Mouse (Mus musculus) spleen, postnatal 14 days (tissue): ENCODE data around the gene Ksr1.

Experiments
- DNase-seq, 2 experiments: peaks; one replicate each; pipeline ENCODE4 v3.0.0; 2021 to 2022; ENCODE audit warnings: low spot score in 2 of 2

Gene Ksr1

DNA sequence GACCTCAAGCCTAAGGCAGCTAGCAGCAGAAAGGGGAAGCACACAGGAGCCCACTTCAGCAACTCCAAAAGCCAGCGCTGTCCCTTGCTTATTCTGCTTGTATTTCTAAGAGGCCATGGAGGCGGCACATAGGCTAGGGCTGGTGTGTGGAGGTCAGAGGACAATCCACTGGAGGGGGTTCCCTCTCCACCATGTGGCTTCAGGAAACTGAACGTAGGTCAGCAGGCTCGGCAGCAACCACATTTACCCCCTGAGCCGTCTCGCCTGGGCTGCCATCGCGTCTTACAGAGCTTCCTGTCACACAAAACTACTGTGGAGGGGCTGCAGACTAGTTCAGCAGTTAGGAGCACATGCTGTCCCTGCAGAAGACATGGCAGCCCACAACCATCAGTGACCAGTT, 20.4 kb downstream of the Ksr1 start:
- no peak for DNase-seq

- no peak for DNase-seq
Measured at GRCm38 (mm10) chr11:79122556-79122955, 23.7 kb downstream of the Ksr1 start.

DNA sequence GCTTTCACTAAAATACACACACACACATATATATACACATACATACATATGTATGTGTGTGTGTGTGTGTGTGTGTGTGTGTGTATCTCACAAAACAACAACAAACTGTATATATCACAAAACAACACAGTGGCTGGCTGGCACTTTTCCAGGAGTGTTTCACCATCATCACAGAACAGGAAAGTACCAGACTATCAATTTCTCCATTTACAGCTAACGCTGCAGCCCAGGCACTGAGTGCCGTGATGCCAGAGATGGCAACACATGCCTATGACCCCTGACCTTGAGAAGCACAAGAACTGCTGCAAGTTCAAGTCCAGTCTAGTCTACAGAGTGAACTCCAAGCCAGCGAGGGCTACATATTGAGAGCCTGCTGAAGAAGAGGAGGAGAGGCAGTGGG, 26.1 kb downstream of the Ksr1 start:
- DNase-seq = no peak

DNA sequence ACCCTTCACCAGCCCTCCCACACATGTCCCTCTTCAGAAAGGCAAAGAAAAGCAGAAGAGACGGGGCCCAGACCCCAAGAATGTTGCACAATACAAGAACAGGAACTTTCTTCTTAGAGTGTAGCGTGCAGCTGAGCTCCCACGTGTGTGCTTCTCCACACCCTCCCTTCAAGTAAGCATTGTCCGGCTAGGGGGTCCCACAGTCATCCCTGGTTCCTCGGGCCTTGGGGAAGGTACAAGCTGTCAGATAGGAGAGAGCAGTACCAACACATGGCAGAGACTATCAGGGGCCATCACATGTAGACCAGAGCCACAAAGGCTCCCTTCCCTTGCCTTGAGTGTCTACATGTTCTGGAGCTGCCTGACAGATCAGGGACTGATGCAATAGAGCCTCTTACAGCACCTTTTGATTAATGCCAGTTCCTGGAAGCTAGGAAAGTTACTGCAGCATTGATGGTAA, 27.3 kb downstream of the Ksr1 start:
- no peak for DNase-seq

DNA sequence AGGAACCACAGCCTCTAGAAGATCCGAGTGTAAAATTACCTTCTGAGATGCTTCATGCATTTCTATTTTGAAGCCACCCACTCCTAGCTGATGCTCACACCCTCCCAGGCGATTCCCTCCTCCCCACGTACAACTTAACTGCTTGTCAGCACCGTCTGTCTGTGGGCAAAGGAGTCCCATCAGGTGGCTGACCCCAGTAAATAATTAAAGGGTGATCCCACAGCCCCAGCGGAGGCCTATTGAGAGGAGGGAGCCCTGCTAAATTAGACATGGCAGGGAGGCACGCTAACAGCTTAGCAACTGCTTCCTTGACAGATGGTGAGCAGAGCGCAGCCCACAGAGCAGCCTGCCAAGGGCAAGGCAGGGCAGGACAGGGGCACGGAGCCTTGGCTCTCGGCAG, 29.5 kb downstream of the Ksr1 start:
- DNase-seq = no peak

DNA sequence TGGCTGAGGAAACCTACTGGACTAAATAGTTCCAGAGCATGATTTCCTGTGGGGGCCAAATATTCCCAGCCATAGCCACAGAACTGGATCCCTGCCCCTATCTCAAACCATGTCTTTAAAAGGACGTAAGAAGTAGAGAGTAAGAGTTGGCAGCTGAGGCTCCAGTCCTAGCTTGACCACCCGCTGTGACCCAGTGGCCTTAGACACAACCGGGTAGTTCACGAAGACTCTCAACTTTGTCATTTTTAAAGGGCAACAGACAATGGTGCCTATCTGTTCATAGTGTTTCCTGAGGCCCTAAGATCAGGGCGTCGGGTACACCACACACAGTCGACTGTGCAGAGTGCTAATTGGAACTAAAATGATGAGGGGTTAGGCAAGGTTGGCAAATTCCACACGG, 30.5 kb downstream of the Ksr1 start:
- no peak for DNase-seq

- DNase-seq = no peak
Measured at GRCm38 (mm10) chr11:79114061-79114460, 32.1 kb downstream of the Ksr1 start.

DNA sequence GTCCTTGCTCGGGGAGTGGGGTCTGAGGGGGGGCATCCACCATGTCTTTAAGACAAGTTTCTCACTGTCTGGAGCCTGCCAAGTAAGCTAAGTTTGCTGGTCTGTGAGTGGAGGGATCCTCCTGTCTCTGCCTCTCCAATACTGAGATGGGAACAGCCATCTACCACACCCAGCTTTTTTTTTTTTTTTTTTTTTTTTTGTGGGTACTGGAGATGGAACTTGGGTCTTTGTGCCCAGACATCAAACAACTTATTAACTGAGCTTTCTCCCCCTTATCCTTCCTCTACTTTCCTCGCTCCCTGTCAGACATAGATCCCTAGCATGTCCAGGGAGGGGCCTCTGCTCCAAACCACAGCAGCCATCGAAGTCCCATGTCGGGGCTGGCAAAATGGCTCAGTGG, 32.8 kb downstream of the Ksr1 start:
- DNase-seq = no peak

DNA sequence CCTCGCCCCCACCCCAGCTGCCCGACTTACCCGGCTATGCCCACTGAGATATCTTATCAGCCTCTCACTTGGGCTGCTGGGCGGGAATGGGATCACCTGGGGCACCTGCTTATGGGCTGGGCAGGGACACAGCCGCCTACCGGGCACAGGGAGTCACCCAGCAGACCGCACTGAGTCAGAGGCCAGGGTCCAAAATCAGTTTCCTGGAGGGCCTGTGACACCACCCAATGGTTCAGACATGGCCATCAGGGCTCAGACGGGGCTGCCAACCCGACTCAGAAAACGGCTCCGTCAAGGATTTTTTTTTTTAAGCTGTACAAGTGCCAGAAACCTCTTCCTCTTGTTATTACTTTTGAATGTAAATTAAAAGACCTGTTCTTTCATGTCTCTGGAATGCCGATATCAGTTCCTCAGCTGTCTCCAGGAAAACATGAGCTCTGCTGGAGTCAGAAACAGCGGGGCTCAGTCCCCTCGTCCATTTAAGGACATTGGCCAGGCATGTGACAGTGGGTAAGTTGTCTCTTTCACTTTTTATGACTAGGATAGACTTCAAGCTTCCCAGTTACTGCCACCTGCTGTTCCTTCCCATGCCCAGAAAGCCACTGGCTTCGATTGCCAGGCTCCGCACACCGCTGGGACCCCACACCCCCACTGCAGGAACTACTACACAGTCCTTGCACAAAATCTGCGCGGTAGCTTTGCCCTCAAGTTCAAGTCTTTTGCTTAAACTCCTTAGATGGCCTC, 33.5 kb downstream of the Ksr1 start:
- DNase-seq = no peak

- DNase-seq = no peak
Measured at GRCm38 (mm10) chr11:79111864-79112558, 34.2 kb downstream of the Ksr1 start.

GRCm38 (mm10) chr11:79110446-79110845, 35.8 kb downstream of the Ksr1 start:
- DNase-seq = no peak

DNA sequence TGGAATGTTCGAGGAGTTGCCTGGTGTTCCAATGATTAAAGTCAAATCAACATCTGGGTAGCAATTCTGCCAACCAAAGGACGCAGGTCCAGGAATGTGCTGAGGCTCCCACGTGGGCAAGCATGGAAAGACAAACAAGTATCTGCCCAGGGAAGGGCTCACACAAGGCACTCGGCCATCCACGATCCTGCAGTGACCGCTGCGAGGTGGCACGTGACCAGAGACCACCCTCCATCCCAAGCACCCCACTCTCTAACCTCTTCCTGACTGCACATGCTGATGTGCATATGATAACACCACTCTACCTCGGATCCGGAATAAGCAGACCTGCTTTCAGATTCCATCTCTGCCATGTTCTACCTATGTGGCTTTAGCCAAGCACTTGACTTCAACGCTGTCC, 38.3 kb downstream of the Ksr1 start:
- no peak for DNase-seq

- DNase-seq = no peak
Measured at GRCm38 (mm10) chr11:79104998-79105397, 41.2 kb downstream of the Ksr1 start.

DNA sequence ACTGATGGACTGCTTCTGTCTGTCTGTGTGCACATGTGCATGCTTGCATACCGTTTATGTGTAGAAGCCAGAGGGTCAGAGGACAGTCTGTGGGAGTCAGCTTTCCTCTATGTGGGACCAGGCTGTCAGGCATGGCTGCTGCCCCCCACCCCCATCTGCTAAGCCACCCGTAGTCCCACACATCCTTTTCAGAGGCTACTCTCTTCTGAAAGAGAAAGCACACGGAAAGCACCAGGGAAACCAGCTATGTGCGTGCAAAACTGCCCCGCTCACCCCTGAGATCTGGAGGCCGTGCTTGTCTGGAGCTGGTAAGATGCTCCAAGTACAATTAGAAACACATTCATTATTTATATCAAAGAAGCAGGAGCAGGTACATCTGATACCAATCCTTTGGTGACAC, 41.7 kb downstream of the Ksr1 start:
- no peak for DNase-seq

DNA sequence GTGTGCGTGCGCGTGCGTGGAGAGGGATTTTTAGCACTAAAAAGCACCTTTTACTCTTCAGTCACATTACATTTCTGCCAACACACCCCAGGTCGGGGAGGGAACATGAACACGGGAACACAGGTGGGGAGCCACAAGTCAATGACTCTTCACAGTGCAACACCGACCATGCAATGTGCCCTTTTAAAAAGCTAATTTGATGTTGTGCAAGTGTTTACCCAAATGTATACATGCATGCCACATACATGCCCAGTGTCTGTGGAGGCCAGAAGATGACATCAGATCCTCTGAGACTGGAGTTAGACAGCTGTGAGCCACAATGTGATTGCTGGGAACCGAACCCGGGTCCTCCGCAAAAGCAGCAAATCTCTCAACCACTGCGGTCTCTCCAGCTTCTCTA, 42.1 kb downstream of the Ksr1 start:
- no peak for DNase-seq

DNA sequence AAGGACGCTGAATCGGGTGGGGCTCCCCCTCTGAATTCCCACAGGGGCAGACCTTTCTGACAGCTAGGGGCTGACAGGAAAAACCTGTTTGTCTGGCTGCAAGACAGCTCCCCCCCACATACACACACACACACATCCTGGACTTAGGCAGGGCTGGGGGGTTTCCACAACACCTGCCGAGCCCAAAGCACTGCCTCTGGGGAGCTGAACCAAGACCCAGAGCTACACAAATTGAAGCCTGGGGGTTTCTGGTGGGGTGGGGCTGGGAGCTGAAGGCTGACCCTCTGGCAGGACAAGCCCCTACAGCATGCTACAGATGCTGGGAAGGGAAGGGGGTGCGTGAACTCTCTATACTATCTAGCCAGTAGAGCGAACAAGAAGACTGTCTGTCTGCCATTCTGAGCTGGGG, 42.7 kb downstream of the Ksr1 start:
- no peak for DNase-seq

DNA sequence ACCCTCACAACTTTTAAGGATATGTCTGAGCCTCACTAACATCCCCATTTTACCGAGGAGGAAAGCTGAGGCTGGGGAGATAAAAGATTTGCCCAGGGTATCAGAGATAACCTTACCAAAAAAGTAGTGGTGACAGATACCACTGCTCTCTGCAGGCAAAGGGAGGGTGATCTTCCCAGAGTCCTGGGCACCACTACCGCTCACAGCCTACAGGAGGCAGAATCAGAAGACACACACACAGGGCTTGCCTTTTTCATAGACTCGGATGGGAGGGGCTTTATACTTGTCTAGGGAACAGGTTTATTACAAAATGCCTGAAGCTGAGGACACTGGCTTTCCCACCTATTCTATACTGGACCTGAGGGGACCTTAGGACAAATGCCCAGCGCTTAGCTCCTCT, 43.9 kb downstream of the Ksr1 start:
- no peak for DNase-seq

DNA sequence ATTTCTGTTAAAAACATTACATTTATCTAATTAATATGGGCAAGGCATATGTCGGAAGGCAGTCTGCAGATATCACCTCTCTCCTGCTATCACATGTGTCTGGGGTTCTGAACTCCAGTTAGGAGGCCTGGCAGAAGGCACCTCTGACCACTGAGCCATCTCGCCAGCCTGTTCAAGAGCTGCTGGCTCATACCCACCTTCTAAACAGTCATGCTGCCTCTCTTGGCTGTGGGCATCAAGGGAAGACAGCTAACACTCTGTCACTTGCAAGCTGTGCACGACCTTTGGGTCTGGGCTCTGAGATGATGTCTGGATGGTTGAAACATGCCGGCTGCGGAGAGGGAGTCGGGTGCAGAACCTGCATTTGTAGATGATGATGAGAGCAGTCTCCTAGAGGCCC, 44.6 kb downstream of the Ksr1 start:
- no peak for DNase-seq

DNA sequence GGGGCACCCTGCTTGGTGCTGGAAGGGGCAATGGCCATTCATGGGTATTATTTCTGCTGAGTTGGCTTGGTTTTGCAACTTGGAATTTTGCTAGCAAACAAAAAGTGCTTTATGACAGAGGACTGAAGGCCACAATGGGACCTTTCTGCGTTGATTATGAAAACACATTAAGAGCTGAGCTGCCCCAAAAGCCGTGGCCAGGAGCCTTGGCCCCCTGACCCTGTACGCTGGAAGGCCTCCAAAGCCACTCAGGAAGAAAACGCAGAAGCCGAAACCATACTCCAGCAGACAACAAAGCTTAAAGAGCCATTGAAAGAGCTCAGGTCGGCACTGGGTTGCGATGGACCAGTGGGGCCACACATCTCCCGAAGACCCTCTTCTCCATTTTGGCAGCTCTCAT, 47.2 kb downstream of the Ksr1 start:
- no peak for DNase-seq

DNA sequence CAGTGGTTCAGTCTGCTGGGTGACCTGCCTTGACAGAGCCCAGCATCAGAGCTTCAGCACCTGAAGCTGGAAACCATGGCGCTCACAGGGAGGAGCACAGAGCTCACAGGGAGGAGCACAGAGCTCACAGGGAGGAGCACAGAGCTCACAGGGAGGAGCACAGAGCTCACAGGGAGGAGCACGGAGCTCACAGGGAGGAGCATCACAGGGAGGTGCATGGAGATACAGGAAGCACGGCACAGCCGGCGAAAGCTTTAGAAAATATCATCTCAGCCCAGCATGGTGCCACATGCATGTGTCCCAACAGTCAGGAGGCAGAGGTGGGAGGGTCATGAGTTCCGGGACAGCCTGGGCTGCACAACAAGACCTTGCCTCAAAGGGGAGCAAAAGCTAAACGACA, 48.5 kb downstream of the Ksr1 start:
- DNase-seq = no peak

DNA sequence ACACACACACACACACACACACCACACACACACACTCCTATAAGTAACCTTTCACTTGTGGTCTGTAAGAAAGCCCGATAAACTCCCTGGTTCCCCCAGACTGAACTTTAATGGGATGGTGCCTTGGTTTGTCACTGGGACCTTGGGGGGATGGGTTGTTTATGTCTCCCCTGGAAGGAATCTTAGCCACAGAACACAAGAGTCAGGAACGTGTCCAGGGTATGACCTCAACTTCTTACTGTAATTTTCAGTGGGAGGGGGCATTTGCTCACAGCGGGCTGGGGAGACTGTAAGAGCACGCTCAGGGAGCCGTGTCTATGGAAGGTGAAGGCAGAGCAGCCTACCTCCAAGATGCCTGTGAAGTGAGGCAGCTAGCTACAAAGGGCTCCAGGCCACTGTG, 49.5 kb downstream of the Ksr1 start:
- DNase-seq = no peak

DNA sequence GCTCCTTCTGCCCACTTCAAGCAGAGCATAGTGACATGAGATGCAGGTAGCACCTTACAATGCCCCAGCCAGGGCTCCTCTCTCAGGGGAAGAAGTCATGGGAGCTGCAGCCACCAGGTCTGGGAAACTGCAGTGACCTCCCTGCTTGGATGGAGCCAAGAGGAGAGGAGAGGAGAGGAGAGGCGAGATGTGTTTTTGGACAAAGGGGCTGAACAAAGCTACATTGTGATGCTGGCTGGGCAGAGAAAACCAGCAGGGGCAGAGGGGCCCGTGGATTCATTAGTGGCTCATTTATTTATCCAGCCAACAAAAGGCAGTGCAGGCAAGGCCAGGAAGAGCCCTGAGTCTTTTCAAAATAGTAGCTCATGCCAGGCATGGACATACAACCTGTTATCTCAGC, 50.5 kb downstream of the Ksr1 start:
- DNase-seq = no peak

- no peak for DNase-seq
Measured at GRCm38 (mm10) chr11:79094727-79095126, 51.5 kb downstream of the Ksr1 start.
